ENCODE assay signal across 19 mouse cellular contexts in the genomic region with DNA sequence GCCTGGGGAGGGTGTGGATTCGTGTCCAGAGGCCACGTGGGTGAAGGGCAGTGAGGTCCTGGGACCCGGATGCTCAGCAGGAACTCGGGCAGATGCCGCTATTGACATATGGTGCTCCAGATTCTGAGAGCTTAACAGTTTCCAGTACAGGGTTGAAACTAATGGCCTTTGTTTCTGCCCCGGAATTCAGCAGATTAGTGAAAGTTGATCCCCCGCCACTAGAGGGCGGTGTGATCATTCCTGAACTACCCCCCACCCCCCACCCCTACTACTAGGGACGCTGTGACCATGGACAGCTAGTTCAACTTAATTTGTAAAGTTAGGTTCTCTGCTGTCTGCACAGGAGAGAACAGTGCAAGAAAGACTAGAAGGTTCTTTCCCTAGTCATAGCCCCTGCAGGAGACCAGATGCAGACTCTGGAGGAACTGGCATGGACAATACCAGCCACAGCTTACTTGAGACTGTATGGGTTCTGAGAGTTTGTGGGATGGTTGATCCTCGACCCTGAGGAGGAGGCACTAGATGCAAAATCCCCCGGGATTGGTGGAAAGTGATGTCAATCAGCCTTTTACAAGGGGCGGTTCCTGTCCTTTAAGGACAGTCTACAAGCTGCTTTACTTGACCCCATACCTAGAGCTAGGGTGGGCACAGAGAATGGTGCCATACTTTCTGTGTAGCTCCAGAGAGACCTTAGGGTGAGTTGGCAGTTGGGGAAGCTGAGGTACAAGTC.
DNase-seq lines count a peak whose midpoint lies in the region; ATAC-seq and TF ChIP-seq lines count a peak whose summit lies in the region.
"Had no signal": no experiment of that assay in that cellular context is flagged by ENCODE, and none has a peak within 500 bp of the region (broad histone marks: within the 10 kb centered on the region; RNA-seq: fewer than 3 reads in every experiment).

No protein-coding gene starts in this region.

- H3K36me3 ChIP-seq in forebrain, postnatal 0 days (ENCODE audit: insufficient read depth), result no peaks in the 10 kb centered on the region
- no peaks in the 10 kb centered on the region for H3K36me3 ChIP-seq in forebrain, embryonic 10.5 days (replicated peaks)
- no peaks in the 10 kb centered on the region for H3K36me3 ChIP-seq in midbrain, postnatal 0 days (ENCODE audit: insufficient read depth, low read length)
- no peaks in the 10 kb centered on the region for H3K36me3 ChIP-seq in midbrain, embryonic 10.5 days
- H3K36me3 ChIP-seq: limb, embryonic 12.5 days; stomach, embryonic 15.5 days had no signal

- H3K4me2 ChIP-seq in forebrain, postnatal 0 days (ENCODE audit: low read depth), result no peak overlapping the region
- H3K4me2 ChIP-seq in midbrain, postnatal 0 days (ENCODE audit: low read depth, low read length, poor library complexity, severe bottlenecking), result no peak overlapping the region
- H3K4me2 ChIP-seq: limb, embryonic 12.5 days; stomach, embryonic 15.5 days had no signal

- TF ChIP-seq POLR2A in cortical plate, adult 2 months (IDR thresholded peaks at IDR 0.05; ENCODE audit: extremely low read depth, insufficient read depth, low read length), result no peak

- TF ChIP-seq CTCF in forebrain, postnatal 0 days (IDR thresholded peaks at IDR 0.05; ENCODE audit: low read depth), result peak; percentile 20; the same call in 1 of the 2 replicates
- peak; percentile 69 for TF ChIP-seq CTCF in layer of hippocampus, adult 2 months (conservative IDR thresholded peaks at IDR 0.05)
- TF ChIP-seq CTCF in midbrain, postnatal 0 days (IDR thresholded peaks at IDR 0.05), result peak; percentile 31; the same call in 1 of the 2 replicates
- peak; percentile 26; the same call in 1 of the 2 replicates for TF ChIP-seq CTCF in cortical plate, adult 2 months (IDR thresholded peaks at IDR 0.05; ENCODE audit: extremely low read depth, insufficient read depth, low read length)

- ATAC-seq in forebrain, postnatal 0 days, result no peak
- ATAC-seq in midbrain, postnatal 0 days (ENCODE audit: low FRiP score), result no peak
- ATAC-seq: CD4-positive, CD25-positive, alpha-beta regulatory T cell, adult 4 months; forebrain, embryonic 16.5 days; hindbrain, embryonic 16.5 days had no signal

- no peak overlapping the region for H3K27ac ChIP-seq in forebrain, postnatal 0 days (ENCODE audit: low read depth, low read length)
- no peak overlapping the region for H3K27ac ChIP-seq in forebrain, embryonic 10.5 days
- no peak overlapping the region for H3K27ac ChIP-seq in layer of hippocampus, adult 2 months
- H3K27ac ChIP-seq in midbrain, postnatal 0 days (ENCODE audit: low read depth, low read length), result no peak overlapping the region
- H3K27ac ChIP-seq in midbrain, embryonic 10.5 days (replicated peaks), result no peak overlapping the region
- no peak overlapping the region for H3K27ac ChIP-seq in cortical plate, adult 2 months (ENCODE audit: insufficient read depth, low read length)
- H3K27ac ChIP-seq: limb, embryonic 12.5 days; stomach, embryonic 15.5 days had no signal

- H3K4me1 ChIP-seq in forebrain, postnatal 0 days (ENCODE audit: insufficient read depth), result no peaks in the 10 kb centered on the region
- peaks cover 10% of the 10 kb centered on the region for H3K4me1 ChIP-seq in forebrain, embryonic 10.5 days
- 0 out of 2 replicates have a peak, but pooled peaks cover 5% of the 10 kb centered on the region for H3K4me1 ChIP-seq in midbrain, postnatal 0 days (ENCODE audit: insufficient read depth, low read length)
- H3K4me1 ChIP-seq in midbrain, embryonic 10.5 days, result peaks cover 12% of the 10 kb centered on the region
- no peaks in the 10 kb centered on the region for H3K4me1 ChIP-seq in cortical plate, adult 2 months (ENCODE audit: control insufficient read depth, insufficient read depth, low read length)
- H3K4me1 ChIP-seq: limb, embryonic 12.5 days had no signal

- H3K27me3 ChIP-seq in forebrain, postnatal 0 days (ENCODE audit: insufficient read depth, low read length), result no peaks in the 10 kb centered on the region
- H3K27me3 ChIP-seq in forebrain, embryonic 10.5 days (ENCODE audit: poor library complexity, severe bottlenecking), result no peaks in the 10 kb centered on the region
- no peaks in the 10 kb centered on the region for H3K27me3 ChIP-seq in midbrain, postnatal 0 days (ENCODE audit: insufficient read depth, low read length)
- no peaks in the 10 kb centered on the region for H3K27me3 ChIP-seq in midbrain, embryonic 10.5 days (ENCODE audit: low read depth, poor library complexity, severe bottlenecking)
- H3K27me3 ChIP-seq: stomach, embryonic 15.5 days had no signal

- H3K9me3 ChIP-seq in forebrain, postnatal 0 days (ENCODE audit: low read length), result no peaks in the 10 kb centered on the region
- no peaks in the 10 kb centered on the region for H3K9me3 ChIP-seq in forebrain, embryonic 10.5 days
- H3K9me3 ChIP-seq in midbrain, postnatal 0 days (ENCODE audit: low read length), result no peaks in the 10 kb centered on the region
- no peaks in the 10 kb centered on the region for H3K9me3 ChIP-seq in midbrain, embryonic 10.5 days (replicated peaks)
- H3K9me3 ChIP-seq: limb, embryonic 12.5 days; stomach, embryonic 15.5 days had no signal

- WGBS in forebrain, postnatal 0 days, result 87% methylated on average over 12 of the region's 12 CpGs
- 84% methylated on average over 12 of the region's 12 CpGs for WGBS in forebrain, embryonic 10.5 days
- 85% methylated on average over 12 of the region's 12 CpGs for WGBS in midbrain, postnatal 0 days
- WGBS in midbrain, embryonic 10.5 days, result 84% methylated on average over 12 of the region's 12 CpGs

- H3K9ac ChIP-seq in forebrain, postnatal 0 days, result no peak overlapping the region
- H3K9ac ChIP-seq in midbrain, postnatal 0 days (replicated peaks; ENCODE audit: low read length, poor library complexity, severe bottlenecking), result no peak overlapping the region
- H3K9ac ChIP-seq: limb, embryonic 12.5 days; stomach, embryonic 15.5 days had no signal

- no peak for DNase-seq in forebrain, postnatal 0 days
- DNase-seq in forebrain, embryonic 10.5 days (ENCODE audit: extremely low spot score, low spot score), result no peak
- no peak for DNase-seq in layer of hippocampus, adult 2 months (ENCODE audit: low spot score in 2 of 2)
- DNase-seq in layer of hippocampus, adult 9-11 months, result no peak
- no peak for DNase-seq in midbrain, postnatal 0 days (ENCODE audit: low spot score)
- no peak for DNase-seq in midbrain, embryonic 10.5 days (ENCODE audit: low spot score)
- no peak for DNase-seq in heart, adult 18-20 months
- DNase-seq: cerebellum, postnatal 10 days; embryo, embryonic 11 days; heart, postnatal 36 days; kidney, adult 18-20 months; lung, adult 18-20 months; lung, postnatal 36 days had no signal

- no peak overlapping the region for H3K4me3 ChIP-seq in forebrain, postnatal 0 days (ENCODE audit: low read depth, low read length)
- no peak overlapping the region for H3K4me3 ChIP-seq in forebrain, embryonic 10.5 days
- no peak overlapping the region for H3K4me3 ChIP-seq in layer of hippocampus, adult 2 months
- H3K4me3 ChIP-seq in midbrain, postnatal 0 days (ENCODE audit: low read depth, low read length), result no peak overlapping the region
- no peak overlapping the region for H3K4me3 ChIP-seq in midbrain, embryonic 10.5 days
- no peak overlapping the region for H3K4me3 ChIP-seq in cortical plate, adult 2 months (ENCODE audit: insufficient read depth, low read length)
- H3K4me3 ChIP-seq: limb, embryonic 12.5 days; stomach, embryonic 15.5 days had no signal
